Mouse (Mus musculus): Measurements from ENCODE around the gene Ighmbp2. TPM values are rescaled to one million over a fixed set of nuclear protein-coding genes. Genes with fewer than 3 reads are reported as not detected.
A peak's percentile ranks its signal among the peaks of the same experiment; 100 is the strongest.
"Not testable (repeated sequence)": the region's sequence is repeated elsewhere in the genome, so short reads cannot be mapped to it uniquely, and the experiment has no call there.

Gene Ighmbp2
- total RNA-seq, 2 experiments from 2014 or later, result 12.4 to 12.6 TPM

DNA sequence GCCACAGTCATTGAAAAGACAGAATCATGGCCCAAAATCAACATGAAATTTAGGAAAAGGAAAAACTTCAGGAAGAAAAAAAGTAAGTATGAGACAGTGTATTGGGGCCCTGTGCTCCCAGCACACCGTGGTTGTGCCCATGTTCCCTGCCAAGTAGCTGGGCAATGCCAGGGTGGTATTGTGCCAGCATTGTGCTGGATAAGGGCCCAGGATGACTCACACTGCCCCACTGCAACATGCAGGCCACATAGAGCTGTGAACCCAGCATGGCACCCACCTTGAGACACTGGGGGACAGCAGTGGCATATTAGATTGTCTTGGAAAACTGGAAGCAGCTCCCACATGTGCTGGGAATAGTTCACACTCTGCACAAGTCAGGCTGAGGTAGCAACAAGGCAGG, 6.2 kb upstream of the Ighmbp2 start:
- no peak for DNase-seq (ENCODE audit: low spot score in 2 of 2)

DNA sequence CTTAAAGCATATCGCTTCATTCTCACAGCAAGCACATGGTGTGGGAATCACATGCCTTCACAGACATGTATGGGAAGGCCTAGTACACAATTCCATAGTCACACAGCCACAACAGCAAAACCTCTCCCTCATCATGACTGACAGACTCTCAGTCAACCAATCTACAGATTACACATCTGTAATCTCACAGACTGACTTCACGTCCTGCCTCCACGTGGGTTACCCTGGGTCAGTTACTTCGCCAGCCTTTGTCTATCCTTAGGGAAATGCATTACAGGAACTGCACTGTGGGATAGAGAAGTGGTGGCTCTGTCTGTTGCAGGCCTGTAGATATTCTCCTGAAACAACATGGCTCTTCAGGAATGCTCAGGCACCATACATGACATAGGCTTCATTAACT, 931 bp downstream of the Ighmbp2 start:
- no peak for DNase-seq (ENCODE audit: low spot score in 2 of 2)

DNA sequence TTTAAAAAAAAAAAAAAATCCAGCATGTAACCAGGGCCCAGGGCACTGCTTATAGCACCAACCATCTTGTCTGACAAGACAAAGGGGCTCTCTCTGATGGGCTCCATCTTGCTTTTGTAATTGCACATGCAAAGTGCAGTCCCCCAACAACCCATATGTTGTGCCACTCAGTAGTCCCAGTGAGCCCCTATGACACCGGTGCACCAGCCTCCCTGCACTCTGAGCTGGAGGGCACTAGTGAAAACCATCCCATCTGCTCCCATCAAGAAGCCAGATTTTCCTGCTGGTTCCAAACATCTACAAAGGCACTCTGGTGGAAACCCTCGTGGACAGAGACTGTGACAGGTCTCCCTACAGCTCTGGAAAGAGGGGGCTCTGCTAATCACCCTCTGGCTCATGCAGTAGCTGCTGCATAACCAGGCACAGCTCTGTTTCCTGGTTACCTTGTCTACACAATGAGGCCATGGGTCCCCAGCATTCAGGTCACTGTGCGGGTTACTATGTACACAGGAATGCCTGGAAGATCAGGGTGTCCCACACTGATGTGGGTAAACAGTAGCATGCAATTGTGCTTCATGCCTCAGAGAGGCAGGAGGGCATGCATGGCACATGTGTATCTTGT, 7.0 kb downstream of the Ighmbp2 start:
- DNase-seq (ENCODE audit: low spot score in 2 of 2), result no peak

DNA sequence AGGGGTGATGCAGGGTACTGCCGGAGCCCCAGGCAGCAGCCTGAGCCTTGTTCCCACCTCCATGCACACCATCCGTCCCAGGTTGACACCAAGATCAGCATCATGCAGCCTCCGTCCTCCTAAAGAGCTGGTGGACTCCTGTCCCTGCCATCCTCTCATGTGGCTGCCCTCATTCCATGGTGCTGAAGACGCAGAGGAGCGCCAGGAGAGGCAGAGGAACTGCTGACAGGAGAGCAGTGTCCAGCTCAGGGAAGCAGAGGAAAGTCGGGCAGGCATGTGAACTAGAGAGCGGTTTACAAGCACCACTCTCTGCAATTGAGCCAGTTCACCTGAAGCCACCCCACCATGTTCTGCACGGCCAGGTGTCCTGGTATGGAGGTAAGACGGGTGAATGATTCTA, 9.5 kb downstream of the Ighmbp2 start:
- no peak for DNase-seq (ENCODE audit: low spot score in 2 of 2)

DNA sequence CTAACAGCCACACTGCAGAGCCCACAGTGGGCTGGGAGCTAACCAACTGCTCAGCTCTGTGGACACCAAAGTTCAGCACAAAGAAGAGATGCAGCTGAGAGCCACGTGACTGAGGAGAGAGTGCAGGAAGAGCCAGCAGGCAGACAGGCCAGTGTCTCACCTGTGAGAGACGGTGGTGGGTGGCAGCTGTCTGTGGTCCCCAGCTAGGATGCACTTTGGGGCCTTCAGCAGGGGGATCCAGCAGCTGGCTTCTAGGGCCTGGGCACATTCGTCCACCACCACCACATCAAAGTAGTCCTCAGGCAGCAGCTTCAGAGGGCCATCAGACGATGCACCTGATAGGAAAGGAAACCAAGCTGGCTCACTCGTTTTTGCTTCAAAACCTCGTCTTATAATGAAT, 11.5 kb downstream of the Ighmbp2 start:
- DNase-seq (ENCODE audit: low spot score in 2 of 2), result no peak

DNA sequence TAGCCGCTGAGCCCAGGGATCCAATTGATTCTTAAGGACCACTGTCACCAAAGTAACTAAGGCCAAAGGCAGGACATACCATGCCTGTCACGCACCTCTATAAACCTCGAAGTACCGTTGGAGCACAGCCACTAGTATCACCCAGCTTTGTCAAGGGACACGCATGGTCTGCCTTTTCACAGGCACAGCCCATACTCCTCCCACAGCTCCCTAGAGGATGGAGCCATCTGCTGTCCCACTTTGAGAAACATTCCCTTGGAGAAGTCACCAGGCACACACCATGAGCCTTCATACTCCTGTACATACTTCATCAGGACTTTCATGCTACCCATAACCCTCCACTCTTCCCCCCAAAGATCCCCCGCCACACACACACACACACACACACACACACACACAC, 13.0 kb downstream of the Ighmbp2 start:
- peak in 1 of 2 experiments; percentile 6 for DNase-seq (ENCODE audit: low spot score in 2 of 2)

DNA sequence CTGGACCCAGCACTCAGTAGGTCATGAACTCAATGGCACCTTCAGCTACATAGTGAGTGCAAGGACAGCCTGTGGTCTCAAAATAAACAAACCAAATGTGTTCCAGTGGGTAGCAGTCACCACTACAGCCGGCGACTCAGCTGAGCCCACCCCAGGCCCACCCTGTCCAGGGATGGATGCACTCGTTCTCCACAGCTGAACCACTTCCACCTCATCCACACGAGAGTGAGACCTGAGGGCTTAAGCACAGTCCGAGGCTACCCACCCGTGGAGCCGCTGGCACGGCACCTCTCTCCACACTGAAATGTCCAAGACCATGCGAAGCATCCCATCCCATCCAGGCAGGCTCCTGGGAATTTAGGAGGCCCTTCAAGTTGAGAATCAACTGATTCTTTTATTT, 13.5 kb downstream of the Ighmbp2 start:
- peak in 1 of 2 experiments; percentile 8 for DNase-seq (ENCODE audit: low spot score in 2 of 2)

DNA sequence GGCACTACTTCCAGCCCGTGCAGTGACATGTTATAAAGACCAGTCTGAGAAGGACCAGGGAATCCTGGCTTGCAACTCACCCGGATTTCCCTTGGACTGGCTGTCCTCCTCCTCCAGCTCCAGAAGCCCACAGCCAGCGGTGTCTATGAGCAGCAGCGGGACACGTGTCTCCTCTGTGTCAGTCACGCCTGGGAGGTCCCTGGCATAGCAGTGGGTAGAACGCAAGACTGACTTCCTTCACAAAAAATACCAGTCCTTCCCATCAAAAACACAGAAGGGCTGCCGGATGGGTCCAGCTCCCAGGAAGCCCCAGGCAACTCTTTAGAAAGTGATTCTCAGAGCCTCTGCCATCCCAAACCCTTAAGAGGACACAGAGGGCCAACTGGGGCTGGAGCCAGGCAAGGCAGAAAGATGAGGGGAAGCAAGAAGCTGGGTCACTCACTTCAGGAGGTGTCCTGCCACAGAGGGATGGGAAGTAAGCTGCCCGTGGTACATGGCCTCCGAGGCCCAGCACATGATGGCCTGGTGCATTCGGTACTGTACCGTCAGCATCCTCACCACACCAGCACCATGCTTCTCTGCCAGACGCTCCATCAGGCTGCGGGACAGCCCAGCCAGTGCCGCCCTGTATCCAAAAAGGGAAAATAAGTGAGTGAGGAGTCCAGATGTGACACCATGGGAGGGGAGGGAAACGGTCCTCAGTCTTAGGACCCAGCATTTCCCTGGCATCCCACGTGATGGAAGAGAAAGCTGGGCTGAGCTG, 14.4 kb downstream of the Ighmbp2 start:
- DNase-seq (ENCODE audit: low spot score in 2 of 2), result peak; percentile 4 to 8

DNA sequence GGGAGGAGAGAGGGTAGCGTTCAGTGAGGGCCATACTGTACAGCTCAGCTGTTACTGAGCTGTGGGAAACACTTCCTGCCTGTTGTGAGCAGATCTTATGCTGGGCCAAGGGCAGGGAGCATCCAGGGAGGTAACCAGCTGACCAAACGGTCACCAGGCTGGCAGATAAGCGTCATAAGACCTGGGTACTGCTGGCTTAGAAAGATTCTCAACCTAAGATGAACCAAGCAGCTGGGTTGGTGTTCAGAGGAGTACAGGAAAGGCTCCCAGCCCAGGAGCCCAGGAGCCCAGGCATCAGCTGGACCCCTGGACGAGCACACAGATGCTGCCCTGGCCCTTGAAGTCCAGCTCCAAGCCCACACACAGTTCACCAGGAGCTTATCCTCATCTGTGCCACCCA, 15.5 kb downstream of the Ighmbp2 start:
- DNase-seq (ENCODE audit: low spot score in 2 of 2), result peak in 1 of 2 experiments; percentile 1

DNA sequence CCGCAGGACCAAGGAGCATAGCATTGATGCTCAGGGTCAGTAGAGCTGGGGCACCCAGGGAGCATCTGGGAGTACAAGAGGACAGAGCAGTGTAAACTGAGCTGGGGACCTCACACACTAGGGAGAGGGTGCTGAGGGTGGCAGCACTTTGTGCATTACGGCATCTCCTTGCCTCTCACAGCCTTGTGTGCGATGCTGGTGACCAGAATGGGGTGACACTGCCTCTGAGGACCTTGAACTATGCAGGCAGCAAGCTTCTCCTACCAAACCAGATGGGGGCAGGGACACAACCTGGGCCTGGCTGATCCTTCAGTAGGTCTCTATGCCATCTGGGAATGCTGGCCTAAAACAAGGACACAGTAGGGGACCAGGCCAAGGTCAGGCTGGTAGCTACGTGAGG, 16.1 kb downstream of the Ighmbp2 start:
- DNase-seq (ENCODE audit: low spot score in 2 of 2), result peak; percentile 2 to 8

DNA sequence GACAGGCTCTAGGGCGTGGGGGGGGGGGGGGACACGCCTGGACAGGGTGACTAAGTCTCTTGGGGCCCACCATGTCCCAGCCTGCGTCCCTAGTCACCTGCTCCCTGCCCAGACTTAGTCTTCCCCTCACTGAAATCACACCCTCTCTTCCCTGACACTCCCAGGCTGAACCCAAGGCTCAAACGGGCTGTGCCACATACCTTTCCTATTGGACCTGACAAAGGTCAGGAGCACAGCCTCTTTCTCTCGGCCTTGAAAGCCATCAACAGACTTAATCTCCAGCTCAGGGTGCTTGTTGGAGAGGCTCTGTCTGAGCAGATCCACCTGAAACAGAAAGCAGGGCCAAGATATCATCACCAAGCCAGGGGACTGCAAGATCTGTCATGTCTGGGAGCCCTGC, 16.7 kb downstream of the Ighmbp2 start:
- peak in 1 of 2 experiments; percentile 1 for DNase-seq (ENCODE audit: low spot score in 2 of 2)

DNA sequence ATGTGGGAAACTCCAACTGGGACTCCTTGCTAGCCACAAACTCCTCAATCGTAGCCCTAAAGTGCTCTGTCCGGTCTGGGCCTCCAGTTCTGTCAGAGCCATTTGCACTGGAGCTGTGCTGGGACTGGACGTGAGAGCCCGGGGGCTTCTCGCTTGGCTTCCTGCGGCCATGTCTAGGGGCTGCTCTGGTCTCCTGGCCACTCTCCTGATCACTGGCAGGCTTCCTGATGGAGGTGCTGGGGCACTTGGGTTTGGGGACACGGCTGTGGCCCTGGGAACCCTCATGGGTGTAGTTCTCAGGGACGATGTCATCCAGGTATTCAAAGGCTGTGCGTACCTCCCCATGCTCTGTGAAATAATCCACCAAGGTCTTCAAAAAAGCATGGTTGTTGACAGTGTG, 17.6 kb downstream of the Ighmbp2 start:
- DNase-seq (ENCODE audit: low spot score in 2 of 2), result peak; percentile 2 to 9

DNA sequence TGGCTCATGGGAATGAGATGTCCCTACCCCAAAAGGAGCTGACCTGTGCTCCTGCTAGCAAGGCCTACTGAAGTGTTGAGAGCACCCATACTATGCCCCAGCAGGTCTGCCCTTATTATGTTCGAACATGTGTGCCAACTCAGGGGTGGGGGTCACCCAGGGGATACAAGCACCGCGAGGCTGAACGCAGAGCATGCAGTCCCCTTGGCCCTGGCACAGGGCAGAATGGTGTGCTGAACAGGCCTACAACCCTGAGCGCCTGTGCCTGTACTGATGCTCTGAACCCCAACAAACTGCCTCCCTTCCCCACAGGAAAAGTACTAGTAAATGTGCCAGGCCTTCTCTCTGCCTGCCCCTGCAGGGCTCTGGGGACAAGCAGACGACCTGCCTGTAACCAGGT, 18.5 kb downstream of the Ighmbp2 start:
- DNase-seq (ENCODE audit: low spot score in 2 of 2), result peak; percentile 3 to 9

DNA sequence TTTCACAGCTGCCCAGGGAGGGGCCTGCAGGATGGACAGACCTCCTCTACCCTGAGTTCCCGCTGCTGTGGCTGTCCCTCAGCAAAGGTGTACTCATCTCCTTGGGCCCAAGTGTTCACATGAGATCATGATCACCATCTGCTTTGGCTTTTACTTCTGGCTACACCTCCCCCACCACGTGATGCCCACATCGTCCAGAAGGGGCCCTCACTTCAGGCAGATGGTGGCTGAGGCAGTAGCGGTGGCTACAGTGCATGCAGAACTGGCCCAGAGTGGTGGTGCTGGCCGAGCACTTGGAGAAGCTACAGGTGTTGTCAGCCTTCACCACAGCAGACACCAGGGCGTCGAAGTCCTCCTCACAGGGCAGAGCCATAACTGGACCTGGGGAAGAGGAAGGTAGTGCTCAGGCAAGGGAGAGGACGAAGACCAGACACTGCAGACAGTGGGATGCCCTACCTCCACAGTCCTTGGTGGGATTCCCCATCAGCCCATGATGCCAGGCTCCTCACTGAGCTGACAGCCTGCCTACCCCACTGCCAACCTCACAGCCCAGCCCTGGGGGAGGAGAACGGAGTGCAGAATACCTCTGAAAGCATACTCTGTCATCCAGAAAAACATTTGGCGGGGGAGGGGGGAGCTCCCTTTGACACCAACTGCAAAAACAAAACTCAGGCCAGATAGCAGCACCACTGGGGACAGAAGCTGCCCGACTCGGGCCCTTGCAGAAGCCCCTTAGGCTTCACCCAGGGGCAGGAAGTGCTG, 20.9 kb downstream of the Ighmbp2 start:
- peak; percentile 15 to 23 for DNase-seq (ENCODE audit: low spot score in 2 of 2)

DNA sequence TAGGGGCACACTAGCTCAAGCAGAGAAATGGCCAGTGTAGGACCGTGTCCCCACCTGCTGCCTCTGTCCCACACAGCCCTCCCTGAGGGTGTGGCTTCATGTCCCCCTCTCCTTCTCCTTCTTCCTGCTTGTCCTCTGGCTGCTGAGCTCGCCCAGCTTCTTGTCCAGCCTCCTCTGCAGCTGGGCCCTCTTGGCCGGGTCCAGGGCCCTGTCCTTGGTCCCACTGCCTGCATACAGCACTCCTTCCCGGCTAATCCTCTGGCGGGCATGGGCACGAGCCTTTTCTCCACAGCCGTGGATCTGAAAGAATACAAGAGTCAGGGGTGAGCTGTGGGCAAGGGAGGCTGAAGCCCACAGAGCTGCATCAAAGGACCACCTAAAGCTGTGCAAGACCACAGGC, 21.5 kb downstream of the Ighmbp2 start:
- peak; percentile 3 to 9 for DNase-seq (ENCODE audit: low spot score in 2 of 2)

DNA sequence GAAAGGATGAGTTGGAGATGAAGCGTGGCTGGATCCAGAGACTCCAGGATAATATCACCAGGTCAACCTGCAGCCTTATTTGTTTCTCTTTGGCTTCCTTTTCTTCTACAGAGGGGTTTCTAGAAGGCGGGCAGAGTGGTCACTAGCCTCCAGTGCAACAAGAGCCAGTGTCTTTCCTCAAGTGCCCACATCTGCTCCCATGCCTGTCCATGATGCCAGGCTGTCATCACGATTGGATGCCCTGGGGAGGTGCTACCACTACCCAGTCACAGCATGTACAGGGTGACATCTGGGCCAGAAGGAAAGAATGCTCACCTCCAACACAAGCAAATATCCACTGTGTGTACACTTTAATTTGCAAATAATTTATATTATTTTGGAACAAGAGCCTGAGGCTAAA, 22.2 kb downstream of the Ighmbp2 start:
- no peak for DNase-seq (ENCODE audit: low spot score in 2 of 2)

DNA sequence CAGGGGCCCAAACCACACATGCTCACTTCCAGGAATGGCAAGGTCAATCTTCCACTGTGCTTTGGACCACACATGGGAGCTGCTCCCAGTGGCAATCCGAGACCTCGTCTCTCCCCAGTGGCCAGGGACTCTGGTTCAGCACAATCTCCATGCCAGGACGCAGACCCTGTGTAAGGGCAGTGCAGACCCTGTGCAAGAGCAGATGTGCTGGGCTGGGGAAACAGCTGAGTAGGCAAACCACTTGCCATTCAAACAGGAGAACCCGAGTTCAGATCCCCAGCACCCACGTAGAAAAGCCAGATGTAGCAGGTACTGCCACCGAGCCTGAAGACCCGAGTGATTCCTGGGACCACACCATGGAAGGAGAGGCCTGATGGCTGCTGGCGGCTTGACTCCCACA, 22.8 kb downstream of the Ighmbp2 start:
- peak; percentile 2 to 11 for DNase-seq (ENCODE audit: low spot score in 2 of 2)

DNA sequence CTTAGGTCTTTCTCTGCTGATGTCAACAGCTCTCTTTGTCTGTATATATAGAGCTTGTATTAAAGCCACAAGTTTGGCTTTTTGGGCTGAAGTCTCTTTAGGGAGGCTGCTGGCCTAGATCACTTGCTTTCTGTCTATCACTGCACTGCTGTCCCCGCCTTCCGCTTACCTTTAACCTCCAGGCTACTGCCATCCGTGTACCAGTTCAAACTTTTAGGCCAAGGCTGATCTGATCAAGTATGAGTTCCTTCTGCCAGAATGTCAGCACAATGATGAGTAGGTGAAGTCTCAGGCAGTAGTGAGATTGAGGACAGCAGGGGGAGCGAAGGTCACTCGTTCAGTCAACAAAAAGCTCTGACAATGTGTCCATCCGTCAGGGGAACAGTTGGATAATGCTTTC, 57.6 kb downstream of the Ighmbp2 start:
- DNase-seq (ENCODE audit: low spot score in 2 of 2), result not testable (repeated sequence)

DNA sequence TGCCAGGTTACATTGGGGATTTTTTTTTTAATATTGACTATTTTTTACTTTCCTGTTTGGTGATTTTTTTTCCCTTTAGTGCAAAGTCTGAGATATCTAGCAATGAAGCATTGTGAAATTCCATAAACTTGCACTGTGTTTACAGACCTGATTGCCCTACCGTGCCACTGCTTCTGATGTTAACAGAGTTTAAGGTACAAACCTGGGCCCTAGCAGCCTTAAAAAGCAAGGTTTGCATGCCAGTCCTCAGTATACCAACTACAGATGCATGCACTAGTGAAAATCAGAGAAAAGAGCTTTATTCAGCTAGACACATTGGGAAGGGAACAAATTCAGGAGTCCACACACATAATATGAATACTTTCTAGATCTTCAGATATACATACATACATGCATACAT, 67.9 kb downstream of the Ighmbp2 start:
- DNase-seq (ENCODE audit: low spot score in 2 of 2), result not testable (repeated sequence)
